Mouse (Mus musculus) liver, embryonic 13.5 days (tissue): Measurements from ENCODE around the gene Sestd1. TPM values are rescaled to one million over a fixed set of nuclear protein-coding genes. Genes with fewer than 3 reads are reported as not detected.

Experiments
- ATAC-seq: fragments of 200-750 bp; cut with Nextera tagmentation; 2 replicates; pipeline ENCODE4 v1.8.0; 2017; ENCODE audit warnings: low read depth, mild to moderate bottlenecking, moderate number of reproducible peaks, moderate library complexity
- DNase-seq: peaks from one replicate; pipeline ENCODE4 v3.0.0; 2022
- H3K27ac ChIP-seq: fragments of 300-500 bp; sonication (generic); 2 replicates; pipeline ENCODE4 v1.5.1; 2015; ENCODE audit warnings: moderate library complexity, mild to moderate bottlenecking, inconsistent platforms
- H3K27me3 ChIP-seq: fragments of 300-500 bp; sonication (generic); 2 replicates; pipeline ENCODE4 v1.6.1; 2015; ENCODE audit warnings: mild to moderate bottlenecking, inconsistent platforms
- H3K36me3 ChIP-seq: fragments of 300-500 bp; sonication (generic); 2 replicates; pipeline ENCODE4 v1.6.1; 2015; ENCODE audit warnings: mild to moderate bottlenecking, inconsistent platforms
- H3K4me1 ChIP-seq: fragments of 300-500 bp; sonication (generic); replicated peaks from 2 replicates; pipeline ENCODE4 v1.6.1; 2015; ENCODE audit warnings: inconsistent platforms
- H3K4me2 ChIP-seq: fragments of 300-500 bp; sonication (generic); 2 replicates; pipeline ENCODE4 v1.6.1; 2015; ENCODE audit warnings: inconsistent platforms, mild to moderate bottlenecking, moderate library complexity
- H3K4me3 ChIP-seq: fragments of 300-500 bp; sonication (generic); replicated peaks from 2 replicates; pipeline ENCODE4 v1.5.1; 2015; ENCODE audit warnings: mild to moderate bottlenecking, inconsistent platforms
- H3K9ac ChIP-seq: fragments of 300-500 bp; sonication (generic); 2 replicates; pipeline ENCODE4 v1.6.1; 2015; ENCODE audit warnings: mild to moderate bottlenecking, inconsistent platforms
- H3K9me3 ChIP-seq: fragments of 300-500 bp; sonication (generic); replicated peaks from 2 replicates; pipeline ENCODE4 v1.6.1; 2016; ENCODE audit warnings: inconsistent platforms
- WGBS: fragments of 180-500 bp; shearing (Covaris S2); methylation state at CpG from one replicate; pipeline ENCODE4 v1.1.7; 2015; ENCODE audit not compliant: insufficient replicate concordance; 5-methylcytosine and 5-hydroxymethylcytosine counted together
- polyA plus RNA-seq: library from polyadenylated mRNA; unstranded; fragments of >200 nt; fragmentation: Nextera tagmentation; extraction: Ambion mirVana; gene quantifications from 2 replicates; pipeline ENCODE4 v1.2.1, GENCODE M21; 2015

Sestd1 gene
- polyA plus RNA-seq, 1 experiment from 2014 or later: 0.54 TPM

DNA sequence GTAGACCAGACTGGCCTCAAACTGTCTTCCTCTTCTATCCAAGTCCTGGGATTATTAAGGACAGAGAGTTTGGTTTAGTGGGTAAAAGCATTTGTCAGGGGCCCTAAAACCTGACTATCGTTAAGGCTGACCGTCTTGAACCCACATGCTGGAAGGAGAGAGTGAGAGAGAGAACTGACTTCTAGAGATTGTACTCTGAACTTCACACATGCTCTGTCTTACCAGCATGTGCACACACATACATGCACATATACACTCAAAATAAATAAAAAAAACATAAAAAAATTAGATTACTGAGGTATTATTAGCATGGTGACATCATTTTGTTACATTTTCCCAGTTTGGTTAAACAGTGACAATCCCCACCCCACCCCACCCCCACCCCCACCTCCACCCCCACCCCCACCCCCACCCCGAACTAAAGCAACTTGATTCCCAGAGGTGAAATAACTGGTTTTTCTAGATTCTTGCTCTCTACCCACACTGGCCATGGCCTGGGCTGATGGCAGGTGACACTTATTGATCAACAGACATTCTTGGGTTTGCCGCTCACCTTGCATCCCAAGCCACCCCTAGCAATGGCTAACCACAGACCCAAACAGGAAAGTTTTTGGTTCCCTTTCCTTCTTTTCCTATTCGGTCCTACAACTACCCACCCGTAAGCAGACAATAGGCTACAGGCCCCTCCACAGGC lies 22.4 kb upstream of the Sestd1 start:
- H3K27ac ChIP-seq: no peak overlapping the region
- no peak overlapping the region for H3K4me2 ChIP-seq

DNA sequence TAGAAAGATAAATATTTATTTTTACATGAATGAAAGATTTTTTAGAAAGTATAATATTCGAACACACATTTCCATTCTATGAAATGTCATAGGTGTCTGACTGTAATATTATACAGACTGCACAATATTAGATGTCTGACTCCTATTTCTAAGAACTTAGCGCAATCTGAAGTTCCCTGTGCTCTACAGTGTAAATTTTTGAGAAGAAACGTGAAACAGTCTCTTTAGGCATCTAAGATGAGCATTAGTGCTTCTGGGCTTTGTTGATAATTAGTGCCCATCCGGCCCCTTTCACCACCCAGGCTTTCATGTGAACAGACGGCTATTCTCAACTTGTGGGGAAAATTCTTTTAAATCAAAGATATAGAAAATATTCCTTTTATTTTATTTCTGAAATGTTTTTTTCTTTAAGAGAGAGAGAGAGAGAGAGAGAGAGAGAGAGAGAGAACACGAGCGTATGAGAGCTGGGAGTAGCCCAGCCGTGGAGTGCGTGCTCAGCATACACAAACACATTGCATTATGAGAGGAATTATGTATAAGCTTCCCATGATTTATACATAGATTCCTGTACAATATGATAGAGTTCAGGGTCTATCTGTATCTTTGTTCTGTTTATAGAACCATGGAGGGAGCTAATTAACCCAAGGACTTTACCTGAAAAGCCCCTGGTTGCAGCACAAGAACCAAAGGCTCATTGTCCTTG lies 21.4 kb upstream of the Sestd1 start:
- DNase-seq: no peak
- no peak for ATAC-seq
- no peak overlapping the region for H3K9ac ChIP-seq
- H3K4me1 ChIP-seq: no peaks in the 10 kb centered on the region
- no peak overlapping the region for H3K27ac ChIP-seq
- no peak overlapping the region for H3K4me2 ChIP-seq
- no peaks in the 10 kb centered on the region for H3K9me3 ChIP-seq
- no peak overlapping the region for H3K4me3 ChIP-seq
- H3K36me3 ChIP-seq: no peaks in the 10 kb centered on the region
- no peaks in the 10 kb centered on the region for H3K27me3 ChIP-seq
- 70% methylated on average over 9 of the region's 9 CpGs for WGBS

More for the DNA sequence above, 22.4 kb upstream of the Sestd1 start:
- Histone ChIP-seq H3K9ac (no peak overlapping the region), H3K36me3 (no peaks in the 10 kb centered on the region), H3K27me3 (no peaks in the 10 kb centered on the region), H3K4me3 (no peak overlapping the region), H3K9me3 (no peaks in the 10 kb centered on the region), H3K4me1 (no peaks in the 10 kb centered on the region)
- DNase-seq: no peak
- WGBS: 52% methylated on average over 6 of the region's 6 CpGs
- no peak for ATAC-seq

DNA sequence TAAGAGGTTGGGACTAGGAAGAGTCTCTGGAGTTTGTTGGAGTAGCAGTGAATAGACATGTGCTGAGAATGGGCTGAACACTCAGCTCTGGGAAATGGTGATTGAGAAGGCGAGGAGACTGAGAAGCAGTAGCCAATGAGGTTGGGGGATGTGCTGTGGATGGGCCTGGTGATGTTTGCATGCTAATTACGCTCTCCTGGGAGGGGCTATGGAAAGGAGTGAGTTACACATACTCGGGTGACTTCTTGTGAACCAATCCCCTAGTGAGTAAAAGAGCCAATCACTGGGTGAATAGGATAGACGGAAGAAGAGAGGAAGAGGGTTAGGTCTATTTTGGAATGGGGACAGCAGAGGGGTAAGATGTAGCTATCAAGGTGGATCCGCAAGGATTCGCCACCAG lies 9.3 kb upstream of the Sestd1 start:
- H3K27me3 ChIP-seq: no peaks in the 10 kb centered on the region
- no peaks in the 10 kb centered on the region for H3K9me3 ChIP-seq
- no peak overlapping the region for H3K9ac ChIP-seq
- no peaks in the 10 kb centered on the region for H3K4me1 ChIP-seq
- WGBS: 55% methylated on average over 6 of the region's 6 CpGs
- DNase-seq: no peak
- no peaks in the 10 kb centered on the region for H3K36me3 ChIP-seq
- ATAC-seq: no peak
- H3K4me3 ChIP-seq: no peak overlapping the region
- no peak overlapping the region for H3K27ac ChIP-seq
- no peak overlapping the region for H3K4me2 ChIP-seq

DNA sequence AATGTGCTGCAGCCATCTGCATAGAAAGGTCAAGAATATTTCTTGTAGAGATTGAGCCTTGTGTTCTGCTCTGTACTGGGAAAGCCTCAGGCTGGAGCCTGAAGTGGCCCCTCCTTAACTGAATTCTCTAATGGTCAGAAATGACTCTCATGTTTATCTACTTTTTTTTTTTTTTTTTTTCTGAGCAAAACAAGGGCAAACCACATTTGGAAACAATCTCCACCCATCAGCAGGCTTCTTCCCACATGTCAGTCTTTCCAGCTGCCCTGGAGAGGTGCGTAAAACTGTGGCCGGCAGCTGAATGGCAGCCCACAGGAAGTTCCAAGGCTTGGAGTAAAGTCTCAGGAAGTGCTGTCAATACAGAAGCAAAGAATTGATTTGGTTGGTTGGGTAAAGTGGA lies 6.4 kb upstream of the Sestd1 start:
- no peak for DNase-seq
- Histone ChIP-seq H3K27me3 (peaks cover 5% of the 10 kb centered on the region; the same call in 1 of the 2 replicates), H3K4me1 (no peaks in the 10 kb centered on the region), H3K27ac (no peak overlapping the region), H3K36me3 (no peaks in the 10 kb centered on the region), H3K9me3 (no peaks in the 10 kb centered on the region), H3K9ac (no peak overlapping the region), H3K4me2 (no peak overlapping the region), H3K4me3 (no peak overlapping the region)
- WGBS: 38% methylated on average over 2 of the region's 2 CpGs
- ATAC-seq: no peak

DNA sequence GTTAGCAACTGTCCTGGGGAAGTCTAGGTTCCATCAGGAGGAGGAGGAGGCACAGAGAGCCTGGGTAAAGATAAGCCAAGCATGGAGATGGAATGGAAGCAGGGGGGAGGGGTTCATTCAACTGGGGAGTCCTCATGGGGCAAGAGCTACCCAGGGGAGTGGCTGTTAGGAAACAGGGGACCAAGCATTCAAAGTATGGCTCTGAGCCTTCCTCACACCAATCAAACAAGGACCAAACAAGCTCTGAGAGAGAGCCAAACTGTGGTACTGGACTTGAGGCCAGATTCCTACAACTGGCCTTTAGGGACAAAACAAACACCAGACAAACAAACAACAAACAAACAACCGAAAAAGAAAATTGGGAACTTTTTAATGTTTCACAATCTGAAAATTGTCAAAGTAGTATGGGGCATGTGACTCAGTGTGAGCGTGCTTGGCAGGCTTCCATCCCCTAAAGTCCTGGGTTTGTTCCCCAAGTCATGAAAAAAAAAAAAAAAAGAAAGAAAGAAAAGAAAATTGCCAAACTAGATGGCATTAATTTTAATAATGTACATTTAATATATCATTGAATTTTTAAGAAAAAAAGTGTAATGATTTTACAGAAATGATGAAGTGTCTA lies 4.0 kb upstream of the Sestd1 start:
- Histone ChIP-seq H3K9me3 (no peaks in the 10 kb centered on the region), H3K36me3 (no peaks in the 10 kb centered on the region), H3K9ac (no peak overlapping the region), H3K4me2 (no peak overlapping the region), H3K4me3 (no peak overlapping the region), H3K4me1 (peaks cover 6% of the 10 kb centered on the region), H3K27ac (no peak overlapping the region), H3K27me3 (peaks cover 28% of the 10 kb centered on the region)
- ATAC-seq (no peak), DNase-seq (no peak)
- WGBS: 51% methylated on average over 2 of the region's 2 CpGs

DNA sequence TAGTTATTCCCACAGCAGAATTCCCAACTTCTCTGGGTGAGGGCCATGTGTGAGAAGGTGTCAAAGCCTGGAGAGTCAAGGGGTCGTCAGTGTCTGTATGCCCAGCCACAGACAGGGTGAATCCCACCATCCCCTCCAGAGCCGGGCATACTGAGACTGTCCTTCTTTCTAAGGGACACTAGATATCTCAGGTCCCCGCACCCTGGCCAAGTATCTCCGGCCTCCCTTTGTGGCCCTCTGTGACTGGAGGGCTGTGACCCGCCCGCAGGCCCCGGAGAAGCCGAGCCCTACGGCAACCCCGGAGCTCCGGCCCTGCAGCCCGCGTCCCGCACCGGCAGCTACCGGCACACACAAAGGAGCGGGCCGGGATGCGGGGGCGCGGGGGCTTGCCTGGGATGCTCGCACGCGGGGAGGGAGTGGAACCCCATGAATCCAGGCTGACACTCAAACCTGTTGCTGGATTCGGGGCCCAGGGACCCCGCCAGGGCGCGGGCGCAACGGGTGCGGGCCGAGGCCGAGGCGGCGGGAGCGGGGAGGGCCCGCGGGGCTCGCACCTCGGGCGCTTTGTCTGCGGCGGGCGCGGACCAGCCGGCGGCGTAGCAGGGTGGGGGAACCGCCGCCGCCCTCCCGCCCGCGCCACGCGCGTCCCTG lies 406 bp downstream of the Sestd1 start:
- Histone ChIP-seq H3K36me3 (no peaks in the 10 kb centered on the region), H3K4me2 (peak overlapping the region; percentile 80), H3K4me1 (peaks cover 10% of the 10 kb centered on the region), H3K27me3 (peaks cover 31% of the 10 kb centered on the region), H3K9me3 (no peaks in the 10 kb centered on the region), H3K4me3 (peak overlapping the region; percentile 64), H3K27ac (no peak overlapping the region), H3K9ac (peak overlapping the region; percentile 63)
- 2% methylated on average over 42 of the region's 57 CpGs for WGBS
- no peak for DNase-seq
- peak; percentile 14; the same call in 1 of the 2 replicates for ATAC-seq

DNA sequence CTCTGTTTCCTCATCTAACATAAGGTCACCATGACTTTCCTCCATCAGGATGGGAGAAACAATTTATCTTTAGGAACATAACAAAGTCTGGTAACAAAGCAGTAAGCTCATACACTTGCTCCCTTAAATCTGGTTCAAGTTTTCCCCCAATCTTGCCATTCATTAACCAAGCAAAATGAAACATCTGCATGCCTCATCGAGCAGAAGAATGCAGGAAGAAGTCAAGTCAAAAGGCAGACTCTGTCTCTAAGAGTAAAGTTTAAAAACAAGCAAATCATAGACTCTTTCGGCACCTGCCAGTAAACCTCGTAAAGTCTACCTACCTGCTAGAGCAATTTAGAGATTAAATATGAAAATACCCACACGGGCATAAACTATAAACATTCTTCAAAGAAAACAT lies 3.1 kb downstream of the Sestd1 start:
- Histone ChIP-seq H3K9me3 (no peaks in the 10 kb centered on the region), H3K36me3 (no peaks in the 10 kb centered on the region), H3K4me3 (no peak overlapping the region), H3K4me2 (no peak overlapping the region), H3K27ac (no peak overlapping the region), H3K9ac (no peak overlapping the region), H3K4me1 (peaks cover 10% of the 10 kb centered on the region), H3K27me3 (peaks cover 31% of the 10 kb centered on the region)
- 69% methylated on average over 4 of the region's 4 CpGs for WGBS
- no peak for DNase-seq
- ATAC-seq: no peak

DNA sequence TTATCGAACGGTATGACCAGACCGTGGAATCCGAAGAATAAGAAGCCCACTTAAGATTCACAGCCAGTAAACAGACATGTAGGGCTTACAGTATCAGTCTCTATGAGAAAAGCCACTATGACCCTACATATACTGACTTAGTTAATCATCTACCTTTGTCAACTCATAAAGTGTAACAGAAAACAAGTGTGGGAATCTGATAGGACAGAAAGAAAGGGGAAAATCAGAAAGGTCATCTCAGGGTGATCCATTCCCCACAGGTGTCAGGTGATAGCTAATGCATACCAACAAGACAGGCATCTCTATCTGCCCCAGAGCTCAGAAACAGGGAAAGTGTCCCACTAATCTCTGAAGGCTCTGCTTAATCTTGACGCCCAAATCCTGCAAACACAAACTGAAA lies 4.5 kb downstream of the Sestd1 start:
- Histone ChIP-seq H3K9me3 (no peaks in the 10 kb centered on the region), H3K4me3 (no peak overlapping the region), H3K36me3 (no peaks in the 10 kb centered on the region), H3K4me1 (peaks cover 10% of the 10 kb centered on the region), H3K9ac (no peak overlapping the region), H3K27ac (no peak overlapping the region), H3K27me3 (peaks cover 17% of the 10 kb centered on the region), H3K4me2 (no peak overlapping the region)
- no peak for ATAC-seq
- 80% methylated on average over 5 of the region's 5 CpGs for WGBS
- DNase-seq: no peak

DNA sequence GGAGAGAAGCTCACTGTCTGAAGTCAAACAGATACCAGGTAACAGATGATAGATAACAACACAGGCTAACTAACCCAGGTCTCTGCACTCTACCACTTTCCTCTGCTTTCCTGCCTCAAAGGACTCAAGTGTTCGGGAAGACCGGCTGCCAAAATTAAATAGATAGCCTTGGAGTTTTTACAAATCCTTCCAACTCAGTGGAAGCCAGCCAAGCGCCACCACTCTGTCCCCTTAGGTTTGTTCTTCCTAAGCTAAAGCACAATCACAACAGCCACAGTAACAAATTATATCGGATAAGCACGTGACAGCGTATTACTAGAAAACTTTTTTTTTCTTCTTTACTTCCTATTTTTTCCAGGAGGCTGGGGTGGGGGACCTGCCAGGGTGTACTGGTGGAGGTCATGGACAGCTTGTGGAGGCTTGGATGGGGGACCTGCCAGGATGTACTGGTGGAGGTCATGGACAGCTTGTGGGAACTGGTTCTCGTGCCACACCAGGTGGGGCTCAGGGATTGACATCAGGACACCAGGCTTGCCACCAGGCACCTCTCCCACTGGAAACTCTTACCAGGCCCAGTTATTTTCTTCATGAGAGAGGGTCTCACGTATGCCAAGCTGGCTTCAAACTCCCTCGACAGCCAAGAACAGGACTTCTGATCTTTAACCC lies 5.3 kb downstream of the Sestd1 start:
- Histone ChIP-seq H3K4me2 (no peak overlapping the region), H3K9me3 (no peaks in the 10 kb centered on the region), H3K9ac (no peak overlapping the region), H3K27me3 (peaks cover 10% of the 10 kb centered on the region), H3K4me1 (peaks cover 9% of the 10 kb centered on the region), H3K4me3 (no peak overlapping the region), H3K27ac (no peak overlapping the region), H3K36me3 (no peaks in the 10 kb centered on the region)
- no peak for DNase-seq
- WGBS: 67% methylated on average over 9 of the region's 9 CpGs
- no peak for ATAC-seq

DNA sequence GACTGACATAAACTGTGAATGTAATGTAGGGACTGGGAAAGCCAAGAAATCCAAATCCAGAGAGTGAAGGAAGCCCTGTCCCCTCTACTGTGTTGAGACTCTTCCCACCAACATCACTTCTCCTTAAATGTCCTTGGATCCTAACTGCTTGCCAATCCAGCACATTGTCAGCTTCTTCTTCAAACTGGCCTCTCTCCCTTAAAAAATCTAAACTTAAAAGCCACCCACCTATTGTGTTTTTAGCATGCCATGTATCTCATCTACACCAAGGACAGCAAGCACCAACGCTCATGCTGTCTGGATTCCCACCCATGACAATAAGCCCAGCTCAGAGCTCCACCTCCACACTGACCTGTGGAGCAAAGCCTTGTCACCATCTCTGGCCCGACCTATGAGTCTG lies 7.4 kb downstream of the Sestd1 start:
- Histone ChIP-seq H3K9ac (no peak overlapping the region), H3K36me3 (no peaks in the 10 kb centered on the region), H3K4me3 (no peak overlapping the region), H3K4me2 (no peak overlapping the region), H3K27me3 (no peaks in the 10 kb centered on the region), H3K27ac (no peak overlapping the region), H3K9me3 (no peaks in the 10 kb centered on the region), H3K4me1 (0 out of 2 replicates have a peak, but pooled peaks cover 4% of the 10 kb centered on the region)
- DNase-seq (no peak), ATAC-seq (no peak)
- 56% methylated on average over 2 of the region's 2 CpGs for WGBS

DNA sequence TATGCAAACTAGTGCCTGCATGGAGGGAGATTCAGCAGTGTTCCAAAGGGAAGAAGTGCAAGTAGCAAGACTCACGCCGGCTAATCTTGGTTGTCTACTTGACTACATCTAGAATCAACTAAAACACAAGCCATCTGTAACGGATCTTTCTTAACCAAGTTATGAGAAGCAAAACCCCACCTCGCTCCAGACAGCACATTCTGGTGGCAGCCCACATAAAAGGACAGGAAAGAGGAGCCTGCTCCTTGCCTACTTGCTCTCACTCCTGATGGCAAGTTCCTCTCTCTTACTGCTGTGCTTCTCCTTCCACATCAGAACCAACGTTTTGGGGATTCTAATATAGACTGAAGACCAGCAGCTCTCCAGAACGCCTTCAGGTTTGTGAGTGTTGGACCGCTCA lies 9.6 kb downstream of the Sestd1 start:
- WGBS: 49% methylated on average over 7 of the region's 7 CpGs
- no peak for DNase-seq
- ATAC-seq: no peak
- no peak overlapping the region for H3K4me3 ChIP-seq
- no peak overlapping the region for H3K9ac ChIP-seq
- no peaks in the 10 kb centered on the region for H3K36me3 ChIP-seq
- no peak overlapping the region for H3K27ac ChIP-seq
- H3K9me3 ChIP-seq: no peaks in the 10 kb centered on the region
- H3K27me3 ChIP-seq: no peaks in the 10 kb centered on the region
- no peak overlapping the region for H3K4me2 ChIP-seq
- H3K4me1 ChIP-seq: no peaks in the 10 kb centered on the region
